Mouse (Mus musculus) heart, postnatal 25 days (tissue): ENCODE data around the gene Pkd1l3. TPM values are rescaled to one million over a fixed set of nuclear protein-coding genes. Genes with fewer than 3 reads are reported as not detected.

Experiments
- DNase-seq: peaks from one replicate; pipeline ENCODE4 v3.0.0; 2022; ENCODE audit warnings: low spot score
- intact Hi-C: fragments of 180-260 bp; cut with DNase I; formaldehyde crosslinking; loops from one replicate; pipeline ENCODE4 v1.15.1; 2025
- total RNA-seq, 2 experiments: library from RNA; stranded (reverse); gene quantifications; 2 replicates each; pipeline ENCODE4 v1.2.3; 2021

Gene Pkd1l3
- total RNA-seq, 2 experiments from 2014 or later: not detected

DNA sequence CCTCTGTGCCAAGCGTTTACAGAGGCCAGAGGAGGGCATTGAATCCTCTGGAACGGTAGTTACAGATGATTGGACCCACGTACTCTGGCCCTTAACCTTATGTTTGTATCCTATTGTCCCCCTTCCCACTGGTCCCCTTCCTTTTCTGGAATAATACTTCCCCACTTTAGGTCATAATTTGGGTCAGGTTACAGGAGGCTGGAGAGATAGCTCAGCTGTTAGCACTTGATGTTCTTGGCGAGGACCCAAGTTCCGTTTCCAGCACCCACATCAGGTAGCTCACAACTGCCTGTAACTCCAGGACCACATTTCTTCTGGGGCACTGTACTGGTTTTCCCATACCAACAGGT lies 5.2 kb upstream of the Pkd1l3 start:
- no peak for DNase-seq
- intact Hi-C loops: loop anchor here (5.0 kb wide), 1 partner anchor 168 kb away; the partner anchor contains the start of gene Ap1g1

DNA sequence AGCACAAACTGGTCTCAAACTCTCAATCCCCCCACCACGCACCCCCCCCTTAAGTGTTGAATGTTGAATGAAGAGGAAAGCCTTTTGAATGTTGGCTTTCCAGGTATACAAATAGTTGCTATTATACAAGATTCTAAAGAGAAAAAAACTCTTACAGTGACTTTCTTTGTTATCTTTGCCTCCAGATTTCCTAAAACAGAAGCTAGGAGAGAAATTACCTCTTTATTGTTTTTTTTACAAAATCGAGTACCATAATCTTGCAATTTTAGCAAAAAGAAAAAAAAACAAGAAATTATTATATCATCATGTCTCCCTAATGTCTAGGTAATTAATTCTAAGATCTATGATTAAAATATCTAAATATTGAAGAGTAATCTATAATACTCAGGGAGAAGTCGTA lies 1.3 kb downstream of the Pkd1l3 start:
- intact Hi-C loops: no loop called here
- DNase-seq: no peak

DNA sequence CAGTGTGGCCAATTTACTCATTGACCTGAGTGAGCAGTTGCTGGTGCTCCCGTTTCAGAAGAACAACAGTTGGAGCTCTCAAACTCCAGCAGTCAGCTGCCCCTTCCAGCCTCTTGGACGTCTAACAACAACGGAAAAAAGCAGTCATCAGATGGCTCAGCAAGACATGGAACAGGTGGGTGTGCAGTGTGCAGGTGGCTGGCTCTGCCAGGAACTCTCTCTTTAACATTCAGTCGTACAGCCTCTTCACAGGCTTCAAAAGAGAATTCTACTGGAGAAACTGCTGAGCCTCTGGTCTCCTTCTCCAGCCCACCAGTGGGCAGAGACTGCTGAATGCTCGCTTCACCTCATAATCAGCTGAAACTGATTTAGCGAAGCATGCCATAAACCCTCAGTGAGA lies 14.3 kb downstream of the Pkd1l3 start:
- intact Hi-C loops: no loop called here

DNA sequence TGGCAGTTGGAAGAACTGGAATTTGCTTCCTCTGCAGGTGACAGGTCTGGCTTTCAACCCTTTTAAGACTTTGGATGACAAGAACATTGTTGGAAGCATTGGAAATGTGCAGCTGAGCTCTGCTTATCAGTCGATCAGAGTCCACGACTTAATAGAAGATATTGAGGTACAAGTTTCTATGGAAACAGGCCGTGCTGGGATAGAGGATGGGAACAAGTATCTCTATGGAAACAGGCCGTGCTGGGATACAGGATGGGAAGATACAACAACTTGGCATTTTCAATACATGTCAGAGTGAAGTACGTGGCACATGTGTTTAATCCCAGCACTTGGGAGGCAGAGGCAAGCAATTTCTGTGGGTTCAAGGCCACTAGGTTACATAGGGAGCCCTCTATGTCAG lies 18.2 kb downstream of the Pkd1l3 start:
- intact Hi-C loops: no loop called here
- no peak for DNase-seq

More for the DNA sequence above, 14.3 kb downstream of the Pkd1l3 start:
- no peak for DNase-seq

DNA sequence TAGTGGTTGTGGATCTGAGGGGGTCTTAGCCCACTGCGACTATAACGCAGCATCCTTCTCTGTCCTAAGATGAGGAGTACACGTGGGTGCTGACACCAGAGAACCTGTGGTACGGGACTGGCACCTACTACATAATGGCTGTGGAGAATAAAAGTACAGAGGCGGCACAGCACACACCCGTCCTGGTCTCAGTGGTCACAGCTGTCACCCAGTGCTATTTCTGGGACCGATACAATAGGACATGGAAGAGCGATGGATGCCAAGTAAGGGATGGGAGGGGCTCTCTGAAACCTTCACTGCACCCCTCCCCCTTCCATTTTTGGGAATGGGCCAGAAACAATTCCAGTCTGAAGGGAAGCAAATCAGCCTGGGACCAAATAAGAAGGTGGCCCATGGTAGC lies 20.8 kb downstream of the Pkd1l3 start:
- intact Hi-C loops: no loop called here
- no peak for DNase-seq

DNA sequence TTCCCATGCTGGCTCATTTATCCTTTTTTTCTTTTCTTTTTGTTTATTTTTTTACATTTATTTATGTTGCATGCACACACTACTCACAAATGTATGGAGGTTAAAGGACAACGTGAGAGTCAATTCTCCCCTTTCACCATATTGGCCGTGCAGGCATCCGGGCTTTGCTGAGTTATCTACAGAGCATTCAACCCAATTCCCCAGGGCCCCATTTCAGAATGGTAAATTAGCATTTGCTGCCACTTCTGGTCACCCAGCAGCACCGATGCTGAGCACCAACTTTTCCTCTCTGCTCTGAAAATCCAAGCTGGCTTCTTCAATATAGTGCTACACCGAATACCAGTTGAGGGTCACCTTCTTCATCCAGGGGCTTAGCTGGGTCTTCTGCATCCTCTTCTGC lies 24.5 kb downstream of the Pkd1l3 start:
- intact Hi-C loops: no loop called here
- no peak for DNase-seq

DNA sequence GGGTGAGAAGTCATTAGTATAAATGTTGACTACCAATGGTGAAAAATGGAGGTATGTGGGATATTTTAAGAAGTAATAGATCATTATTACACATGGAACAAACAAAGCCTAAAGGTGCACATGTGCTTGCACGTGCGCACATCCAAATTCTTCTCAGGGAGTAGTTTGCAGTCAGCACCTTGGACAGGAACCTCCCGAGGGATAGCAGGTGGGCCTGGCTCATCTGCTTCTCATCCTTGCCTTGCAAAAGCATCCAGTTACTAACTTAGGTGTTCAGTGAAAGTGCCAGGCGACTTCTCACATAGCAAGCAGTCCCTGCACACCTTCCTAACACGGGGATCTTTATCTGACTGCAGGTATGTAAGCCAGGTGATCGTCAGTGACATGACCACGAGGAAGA lies 26.1 kb downstream of the Pkd1l3 start:
- no peak for DNase-seq
- intact Hi-C loops: no loop called here

DNA sequence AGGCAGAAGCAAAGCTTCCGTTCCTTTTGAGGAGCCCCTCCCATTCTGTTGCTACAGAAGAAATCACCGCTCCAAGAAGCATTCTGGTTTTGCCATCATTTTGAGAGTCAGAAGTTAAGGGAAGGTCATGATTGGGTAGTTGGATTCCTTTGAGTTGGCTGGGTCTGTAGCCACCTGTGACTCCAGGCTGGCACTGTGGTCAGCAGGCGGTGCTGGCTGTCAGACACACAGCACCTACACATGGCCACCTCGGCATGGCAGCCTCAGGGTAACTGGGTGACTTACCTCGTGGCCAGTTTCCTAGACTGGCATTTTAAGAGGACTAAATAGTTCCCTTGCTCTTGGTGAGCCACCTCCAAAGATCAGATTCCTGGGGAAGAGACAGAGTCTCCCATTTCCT lies 26.9 kb downstream of the Pkd1l3 start:
- intact Hi-C loops: no loop called here

DNA sequence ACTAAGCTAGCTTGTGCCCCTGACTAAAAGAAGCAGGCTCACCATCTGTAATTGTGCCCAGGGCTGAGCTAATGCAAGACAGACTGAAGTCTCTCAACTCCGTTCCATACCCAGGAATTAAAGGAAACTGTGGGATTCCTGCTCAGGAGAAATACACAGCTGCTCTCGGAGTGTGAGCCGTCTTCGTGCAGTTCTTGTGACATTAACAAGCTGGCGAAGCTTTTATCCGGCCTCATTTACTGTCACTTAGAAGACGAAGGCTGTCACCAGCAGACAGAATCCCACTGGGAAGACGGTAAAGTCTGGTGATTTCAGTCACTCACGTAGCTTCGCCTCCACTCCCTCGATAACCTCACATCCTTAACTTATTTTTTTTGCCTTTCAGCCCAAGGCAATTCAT lies 33.0 kb downstream of the Pkd1l3 start:
- no peak for DNase-seq
- intact Hi-C loops: no loop called here

More for the DNA sequence above, 26.9 kb downstream of the Pkd1l3 start:
- DNase-seq: no peak

DNA sequence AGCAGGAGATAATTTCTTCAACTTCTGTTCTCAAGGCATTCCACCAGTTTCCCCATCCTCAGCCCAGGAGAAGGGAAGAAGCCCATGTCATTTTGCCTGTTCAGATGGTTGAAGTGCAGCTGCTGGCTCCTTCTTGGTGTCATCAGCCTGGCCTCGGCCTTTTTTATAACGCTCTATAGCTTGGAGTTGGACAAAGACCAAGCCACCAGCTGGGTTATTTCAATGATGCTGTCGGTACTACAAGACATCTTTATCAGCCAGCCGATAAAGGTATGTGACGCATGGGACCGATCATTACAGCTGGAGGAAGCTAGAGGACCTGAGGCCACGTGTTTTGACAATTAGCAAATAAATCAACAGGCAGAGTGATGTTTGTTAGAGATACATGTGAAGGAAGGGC lies 34.2 kb downstream of the Pkd1l3 start:
- intact Hi-C loops: no loop called here
- DNase-seq: no peak

DNA sequence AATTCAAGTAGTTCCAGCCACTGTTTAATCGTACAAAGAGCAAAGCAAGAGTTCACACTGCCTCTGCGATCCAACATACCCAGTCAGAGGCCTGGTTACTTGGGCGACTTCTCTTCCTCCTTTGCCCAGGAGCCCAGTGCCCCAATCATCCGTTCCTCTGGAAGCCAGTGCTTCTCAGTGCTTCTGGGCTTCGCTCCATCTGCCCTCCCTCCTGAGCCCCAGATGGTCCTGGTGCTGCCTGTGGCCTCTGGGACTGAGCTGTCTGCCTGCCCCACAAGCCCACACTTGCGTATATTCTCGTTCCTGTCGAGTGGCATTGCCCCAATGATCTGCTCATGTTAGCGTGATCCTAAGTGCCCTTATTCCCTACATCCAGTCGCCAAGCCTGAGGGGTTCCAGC lies 36.5 kb downstream of the Pkd1l3 start:
- DNase-seq: no peak
- intact Hi-C loops: no loop called here

DNA sequence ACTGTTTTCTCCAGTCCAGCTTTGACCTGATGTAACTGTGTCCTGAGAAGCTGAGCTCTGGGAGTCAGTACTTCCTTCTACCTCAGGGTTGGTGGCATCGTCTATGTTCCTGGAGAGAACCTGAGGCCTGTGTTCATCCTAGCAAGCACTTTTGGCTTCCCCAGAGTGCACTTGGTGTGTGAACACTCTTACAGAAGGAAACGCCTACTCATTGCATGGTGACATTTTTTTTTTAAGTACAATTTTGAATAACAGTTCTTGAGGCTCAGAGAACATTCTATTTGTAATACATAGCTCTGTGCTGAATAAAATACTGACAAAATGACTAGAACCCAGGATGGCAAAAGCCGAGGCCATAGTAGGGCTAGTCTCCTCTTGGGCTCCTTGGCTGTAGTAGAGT lies 42.5 kb downstream of the Pkd1l3 start:
- intact Hi-C loops: no loop called here
- DNase-seq: no peak

DNA sequence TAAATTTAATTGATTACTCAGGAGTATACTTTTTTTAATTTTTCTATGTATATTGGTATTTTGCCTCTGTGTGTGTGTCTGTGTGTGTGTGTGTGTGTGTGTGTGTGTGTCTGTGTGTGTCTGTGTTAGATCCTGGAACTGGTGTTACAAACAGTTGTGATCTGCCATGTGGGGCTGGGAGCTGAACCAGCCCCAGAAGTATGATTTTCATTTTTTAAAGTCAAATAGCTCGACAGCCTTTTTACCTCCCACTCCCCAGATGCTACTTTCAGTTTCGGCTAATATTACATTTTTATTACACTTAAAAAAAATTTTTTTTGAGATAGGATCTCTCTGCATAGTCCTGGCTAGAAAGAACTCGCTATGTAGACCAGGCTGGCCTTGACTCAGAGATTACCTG lies 48.0 kb downstream of the Pkd1l3 start:
- no peak for DNase-seq
- intact Hi-C loops: no loop called here

DNA sequence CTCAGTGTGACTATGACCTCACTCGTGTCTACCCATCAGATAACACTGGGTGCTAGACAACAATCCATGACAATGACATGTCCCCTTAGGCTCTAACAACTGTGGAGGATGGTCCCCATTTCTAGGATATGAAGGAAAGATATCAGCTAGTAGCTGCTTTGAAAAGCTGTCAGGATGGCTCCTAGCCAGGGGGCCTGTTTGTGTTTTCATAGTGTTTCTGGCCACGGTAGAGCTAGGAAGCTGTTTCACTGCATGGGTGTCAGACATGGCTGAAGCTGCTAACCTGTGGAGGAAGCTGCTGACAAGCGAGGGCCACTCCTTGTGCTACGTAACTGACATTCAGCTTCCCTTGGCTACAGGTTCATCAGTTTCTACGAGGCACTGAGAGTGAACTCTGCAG lies 52.3 kb downstream of the Pkd1l3 start:
- no peak for DNase-seq
- intact Hi-C loops: no loop called here

DNA sequence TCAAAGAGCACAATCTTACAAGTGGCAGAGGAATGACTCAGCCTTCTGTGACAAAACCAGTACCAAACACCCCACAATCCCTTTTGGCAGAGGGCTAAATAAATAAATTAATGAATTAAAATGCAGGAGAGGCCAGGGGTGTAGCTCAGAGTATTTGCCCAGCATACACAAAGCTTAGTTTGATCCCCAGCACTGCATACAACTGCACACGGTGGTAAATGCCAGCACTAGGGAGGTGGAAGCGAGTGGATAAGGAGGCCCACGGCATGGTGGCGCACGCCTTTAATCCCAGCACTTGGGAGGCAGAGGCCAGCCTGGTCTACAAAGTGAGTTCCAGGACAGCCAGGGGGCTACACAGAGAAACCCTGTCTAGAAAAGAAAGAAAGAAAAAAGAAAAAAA lies 58.3 kb downstream of the Pkd1l3 start:
- no peak for DNase-seq
- intact Hi-C loops: no loop called here

DNA sequence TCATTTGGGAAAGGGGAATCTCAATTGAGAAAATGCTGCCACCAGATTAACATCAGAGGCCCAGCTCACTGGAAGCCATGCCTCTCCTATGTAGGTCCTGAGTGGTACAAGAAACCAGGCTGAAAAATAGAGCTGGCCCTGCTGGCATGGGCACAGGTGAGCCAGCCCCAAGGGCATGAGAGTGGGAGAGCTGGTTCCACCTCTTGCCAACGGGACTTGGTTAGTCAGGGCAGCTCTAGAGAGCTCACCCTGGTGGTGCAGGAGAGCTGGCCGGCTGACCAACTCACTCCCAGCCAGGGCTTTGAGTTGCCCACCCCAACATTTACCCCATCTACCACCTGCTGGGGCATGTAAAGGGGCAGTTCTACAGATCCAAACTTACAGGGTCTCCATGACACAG lies 59.3 kb downstream of the Pkd1l3 start:
- intact Hi-C loops: no loop called here

DNA sequence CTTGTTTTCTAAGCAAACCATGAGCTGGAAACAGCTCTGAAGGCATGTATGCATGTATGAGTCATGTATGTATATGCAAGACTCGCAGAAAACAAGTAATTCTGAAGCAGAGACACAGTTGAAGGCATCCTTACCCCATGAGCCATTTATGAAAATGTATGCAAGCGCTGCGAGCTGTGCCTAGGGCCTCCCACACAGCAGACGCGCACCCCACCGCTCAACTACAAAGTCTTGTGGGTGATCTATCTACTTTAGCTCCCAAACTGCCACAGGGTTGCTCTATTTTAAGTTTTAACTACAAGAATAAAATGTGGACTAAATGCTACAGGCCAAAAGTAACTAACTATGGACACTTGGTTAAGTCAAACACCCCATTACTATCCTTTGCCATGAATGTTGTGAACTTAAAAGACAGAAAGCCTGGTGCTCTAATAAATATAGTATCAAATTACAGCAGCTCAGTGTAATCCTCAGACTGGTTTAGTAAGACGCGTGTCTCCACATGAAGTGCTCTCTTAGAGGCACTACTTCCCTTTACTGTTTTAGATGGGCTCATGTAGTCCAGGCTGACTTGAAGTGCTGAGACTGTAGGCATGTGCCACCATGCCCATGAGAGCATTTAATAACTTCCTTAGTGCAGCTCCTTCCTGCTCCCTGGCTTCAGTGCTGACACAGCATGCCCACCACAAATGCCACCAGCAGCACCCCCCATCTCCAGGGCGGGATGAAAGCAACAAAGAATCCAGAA lies 61.8 kb downstream of the Pkd1l3 start:
- no peak for DNase-seq
- intact Hi-C loops: no loop called here

More for the DNA sequence above, 59.3 kb downstream of the Pkd1l3 start:
- DNase-seq: no peak

DNA sequence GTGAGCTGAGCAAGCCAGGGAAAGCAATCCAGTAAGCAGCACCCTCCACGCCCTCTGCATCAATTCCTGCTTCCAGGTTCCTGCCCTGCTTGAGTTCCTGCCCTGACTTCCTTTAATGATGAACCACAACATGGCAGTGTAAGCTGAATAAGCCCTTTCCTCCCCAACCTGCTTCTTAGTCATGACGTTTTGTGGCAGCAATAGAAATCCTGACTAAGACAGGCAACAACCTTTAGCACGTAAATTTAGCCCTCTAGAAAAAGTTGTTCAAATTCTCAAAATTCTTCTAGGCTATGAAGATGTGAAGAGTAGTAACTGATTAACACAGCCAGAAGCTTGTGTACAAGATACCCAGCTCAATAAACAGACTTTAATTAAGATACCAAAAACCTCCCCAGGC lies 67.2 kb downstream of the Pkd1l3 start:
- intact Hi-C loops: no loop called here
- DNase-seq: no peak

DNA sequence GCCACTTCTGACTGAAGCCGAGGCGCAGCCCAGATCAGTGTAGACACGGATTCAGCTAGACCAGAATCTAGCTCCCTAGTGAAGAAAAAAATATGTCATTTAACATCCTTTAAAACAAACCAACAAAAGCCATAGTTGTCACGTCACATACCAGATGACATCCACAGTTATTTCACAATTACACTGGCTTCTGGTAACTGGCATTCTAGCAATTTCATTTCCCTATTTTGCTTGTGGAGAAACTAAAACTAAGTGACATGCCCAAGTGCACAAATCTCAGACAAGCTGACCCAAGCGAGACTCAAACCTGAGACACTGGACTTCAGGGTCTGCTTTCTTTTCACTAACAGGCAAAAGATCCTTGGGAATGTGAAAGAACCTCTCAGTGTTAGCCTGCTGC lies 67.8 kb downstream of the Pkd1l3 start:
- DNase-seq: no peak
- intact Hi-C loops: no loop called here

DNA sequence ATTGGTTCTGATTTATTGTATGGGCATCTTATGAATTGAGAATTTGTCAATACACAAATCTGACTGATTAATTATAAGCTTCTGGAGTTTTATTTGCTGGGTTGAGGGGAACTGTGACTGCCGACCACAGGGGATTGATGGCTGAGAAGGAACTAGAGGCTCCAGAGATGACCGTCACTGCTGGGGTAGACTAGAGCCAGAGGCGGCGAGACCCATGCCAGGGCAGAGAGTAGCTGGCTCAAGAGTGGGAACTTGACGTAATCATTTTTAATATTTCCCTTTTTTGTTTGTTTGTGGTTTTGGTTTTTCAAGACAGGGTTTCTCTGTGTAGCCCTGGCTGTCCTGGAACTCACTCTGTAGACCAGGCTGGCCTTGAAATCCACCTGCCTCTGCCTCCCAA lies 72.9 kb downstream of the Pkd1l3 start:
- DNase-seq: no peak
- intact Hi-C loops: no loop called here

DNA sequence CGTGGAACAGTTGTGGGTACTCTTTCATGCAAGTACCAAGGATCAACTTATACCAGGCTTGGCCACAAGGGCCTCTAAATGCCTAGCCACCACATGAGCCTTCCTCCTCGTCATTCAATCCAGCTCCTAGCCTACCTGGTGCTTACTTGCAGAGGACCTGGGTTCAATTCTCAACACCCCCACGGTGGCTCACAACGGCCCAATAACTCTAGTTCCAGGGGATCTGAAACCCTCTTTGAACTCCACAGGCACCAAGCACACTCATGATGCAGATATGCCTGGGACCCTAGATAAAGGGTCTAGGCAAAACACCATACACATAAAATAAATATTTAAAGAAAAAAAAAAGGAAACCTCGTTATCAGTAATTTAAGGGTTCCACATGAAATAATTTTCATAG lies 77.5 kb downstream of the Pkd1l3 start:
- DNase-seq: no peak
- intact Hi-C loops: loop anchor here (5.0 kb wide), 2 partner anchors 79 to 86 kb away; partner anchors contain the start of genes Ap1g1 and Pkd1l3

DNA sequence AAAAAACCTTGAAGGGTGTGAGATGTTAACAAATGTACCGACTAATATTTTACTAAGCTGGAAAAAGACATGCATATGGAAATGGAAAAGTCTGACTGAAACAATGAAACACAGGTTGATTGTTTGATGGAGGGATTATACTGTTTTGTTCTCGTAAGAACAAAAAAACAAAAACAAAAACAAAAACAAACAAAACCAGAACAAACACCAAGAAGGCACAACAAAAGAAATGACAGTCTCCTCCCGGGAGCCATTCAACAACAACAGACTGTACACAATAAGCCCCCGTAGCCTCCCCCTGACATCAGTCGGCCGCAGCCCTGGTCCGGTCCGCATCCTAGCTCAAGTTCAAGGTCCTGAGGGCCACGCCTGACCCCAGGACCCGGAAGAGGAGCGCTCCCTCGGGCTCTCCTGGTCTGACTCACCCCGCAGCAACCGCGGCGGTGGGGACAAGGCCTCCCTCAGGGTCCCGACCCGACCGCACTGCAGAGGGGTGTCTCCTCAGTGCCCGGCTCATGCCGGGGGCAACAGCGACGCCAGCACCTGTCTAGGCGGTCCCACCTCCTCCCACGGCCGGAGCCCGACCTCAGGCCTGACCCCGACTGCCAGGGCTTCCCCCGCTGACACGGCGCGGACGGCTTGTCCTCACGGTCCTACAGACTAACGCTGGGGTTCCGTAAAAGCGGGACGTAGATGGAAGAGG lies 78.3 kb downstream of the Pkd1l3 start:
- no peak for DNase-seq
- intact Hi-C loops: loop anchor here (5.0 kb wide), 2 partner anchors 80 to 85 kb away; partner anchors contain the start of genes Ap1g1 and Pkd1l3
